Mouse (Mus musculus) liver, embryonic 11.5 days (tissue): ENCODE data around the gene Slc18a2. TPM values are rescaled to one million over a fixed set of nuclear protein-coding genes. Genes with fewer than 3 reads are reported as not detected.

ENCODE experiments used
- ATAC-seq: fragments of 200-750 bp; cut with Nextera tagmentation; replicated peaks from 2 replicates; pipeline ENCODE4 v1.8.0; 2017; ENCODE audit warnings: moderate number of reproducible peaks, mild to moderate bottlenecking, moderate TSS enrichment, moderate library complexity; ENCODE audit not compliant: low FRiP score
- DNase-seq: peaks from one replicate; pipeline ENCODE4 v3.0.0-alpha.2; 2017; ENCODE audit warnings: low spot score
- H3K27ac ChIP-seq: fragments of 300-500 bp; sonication (generic); 2 replicates; pipeline ENCODE4 v1.5.1; 2014; ENCODE audit warnings: mild to moderate bottlenecking, low read depth, low read length, control low read depth
- H3K27me3 ChIP-seq: fragments of 300-500 bp; sonication (generic); replicated peaks from 2 replicates; pipeline ENCODE4 v1.6.1; 2014; ENCODE audit warnings: low read length, mixed read lengths; ENCODE audit not compliant: control insufficient read depth, insufficient read depth
- H3K36me3 ChIP-seq: fragments of 300-500 bp; sonication (generic); 2 replicates; pipeline ENCODE4 v1.6.1; 2014; ENCODE audit warnings: mild to moderate bottlenecking, low read length, moderate library complexity, mixed read lengths; ENCODE audit not compliant: control insufficient read depth, insufficient read depth
- H3K4me1 ChIP-seq: fragments of 300-500 bp; sonication (generic); replicated peaks from 2 replicates; pipeline ENCODE4 v1.6.1; 2014; ENCODE audit warnings: low read length, mixed read lengths; ENCODE audit not compliant: control insufficient read depth, insufficient read depth
- H3K4me2 ChIP-seq: fragments of 300-500 bp; sonication (generic); 2 replicates; pipeline ENCODE4 v1.6.1; 2014; ENCODE audit warnings: mild to moderate bottlenecking, control low read depth, moderate library complexity
- H3K4me3 ChIP-seq: fragments of 300-500 bp; sonication (generic); 2 replicates; pipeline ENCODE4 v1.5.1; 2014; ENCODE audit warnings: low read depth, low read length, control low read depth
- H3K9ac ChIP-seq: fragments of 300-500 bp; sonication (generic); 2 replicates; pipeline ENCODE4 v1.6.1; 2014; ENCODE audit warnings: low read depth, low read length, control low read depth
- H3K9me3 ChIP-seq: fragments of 300-500 bp; sonication (generic); 2 replicates; pipeline ENCODE4 v1.6.1; 2016; ENCODE audit warnings: low read length, inconsistent platforms, mixed read lengths; ENCODE audit not compliant: control insufficient read depth
- WGBS: fragments of 180-500 bp; shearing (Covaris S2); extraction: QIAGEN DNeasy Blood & Tissue Kit; methylation state at CpG from one replicate; pipeline ENCODE4 v1.1.7; 2014; 5-methylcytosine and 5-hydroxymethylcytosine counted together
- polyA plus RNA-seq: library from polyadenylated mRNA; unstranded; fragments of >200 nt; fragmentation: Nextera tagmentation; extraction: Ambion mirVana; gene quantifications from 2 replicates; pipeline ENCODE4 v1.2.1, GENCODE M21; 2014

Slc18a2 gene
- polyA plus RNA-seq, 1 experiment from 2014 or later: 9.6 TPM

- no peaks in the 10 kb centered on the region for H3K9me3 ChIP-seq
- H3K4me1 ChIP-seq: peaks cover 29% of the 10 kb centered on the region
- H3K9ac ChIP-seq: no peak overlapping the region
- WGBS: 82% methylated on average over 3 of the region's 3 CpGs
- H3K4me3 ChIP-seq: no peak overlapping the region
- DNase-seq (no peak), ATAC-seq (no peak)
- H3K27ac ChIP-seq: no peak overlapping the region
- H3K4me2 ChIP-seq: no peak overlapping the region
- H3K36me3 ChIP-seq: 0 out of 2 replicates have a peak, but pooled peaks cover 4% of the 10 kb centered on the region
- H3K27me3 ChIP-seq: no peaks in the 10 kb centered on the region
Observed at GRCm38 (mm10) chr19:59339908-59340307, 79.2 kb downstream of the Slc18a2 start.

GRCm38 (mm10) chr19:59342964-59343363 is 82.3 kb downstream of the Slc18a2 start:
- WGBS: 39% methylated on average over 2 of the region's 2 CpGs
- Histone ChIP-seq H3K4me1 (peaks cover 23% of the 10 kb centered on the region), H3K27me3 (no peaks in the 10 kb centered on the region), H3K4me3 (peak overlapping the region; percentile 94), H3K36me3 (0 out of 2 replicates have a peak, but pooled peaks cover 2% of the 10 kb centered on the region), H3K9ac (peak overlapping the region; percentile 46), H3K9me3 (no peaks in the 10 kb centered on the region), H3K27ac (no peak overlapping the region), H3K4me2 (peak overlapping the region; percentile 97)
- no peak for DNase-seq
- no peak for ATAC-seq

GRCm38 (mm10) chr19:59344304-59344711 is 83.6 kb downstream of the Slc18a2 start:
- DNase-seq (peak; percentile 53), ATAC-seq (peak; percentile 16; the same call in 1 of the 2 replicates)
- Histone ChIP-seq H3K27ac (peak overlapping the region; percentile 92), H3K9ac (peak overlapping the region; percentile 93), H3K4me2 (peak overlapping the region; percentile 97), H3K27me3 (no peaks in the 10 kb centered on the region), H3K4me3 (peak overlapping the region; percentile 94), H3K9me3 (no peaks in the 10 kb centered on the region), H3K36me3 (0 out of 2 replicates have a peak, but pooled peaks cover 2% of the 10 kb centered on the region), H3K4me1 (peaks cover 16% of the 10 kb centered on the region)
- WGBS: under 1% methylated on average over 14 of the region's 14 CpGs

- Histone ChIP-seq H3K36me3 (0 out of 2 replicates have a peak, but pooled peaks cover 2% of the 10 kb centered on the region), H3K4me3 (peak overlapping the region; percentile 94), H3K9me3 (no peaks in the 10 kb centered on the region), H3K4me1 (peaks cover 16% of the 10 kb centered on the region), H3K27ac (peak overlapping the region; percentile 92), H3K9ac (peak overlapping the region; percentile 93), H3K4me2 (peak overlapping the region; percentile 97), H3K27me3 (no peaks in the 10 kb centered on the region)
- ATAC-seq: peak; percentile 48
- WGBS: under 1% methylated on average over 57 of the region's 70 CpGs
- peak; percentile 78 for DNase-seq
Observed at GRCm38 (mm10) chr19:59345081-59345657, 84.5 kb downstream of the Slc18a2 start.

Other genes starting within 250 kb of the Slc18a2 start
- 1.0 and 1.3 TPM in 2 replicates for gene Shtn1, start 184.8 kb upstream of the Slc18a2 start, polyA plus RNA-seq
- not detected in 2 replicates for gene Vax1, start 90.8 kb upstream of the Slc18a2 start, polyA plus RNA-seq
- not detected in 2 replicates for gene Kcnk18, start 41.7 kb upstream of the Slc18a2 start, polyA plus RNA-seq
- 63.6 and 85.2 TPM in 2 replicates for gene Rps12-ps3, start 61.4 kb downstream of the Slc18a2 start, polyA plus RNA-seq
- 12.7 and 14.1 TPM in 2 replicates for gene Pdzd8, start 84.9 kb downstream of the Slc18a2 start, polyA plus RNA-seq
- 0.29 and 0.56 TPM in 2 replicates for gene Emx2, start 197.5 kb downstream of the Slc18a2 start, polyA plus RNA-seq